Mouse (Mus musculus) megakaryocyte, embryonic 14.5 days (primary cell): ENCODE results near the gene Kcnk4.

Experiments
- FLI1 ChIP-seq: IDR thresholded peaks from 2 replicates; pipeline ENCODE4 v1.6.1; 2012; ENCODE audit warnings: low read length, inconsistent platforms, mixed read lengths
- GATA1 ChIP-seq: IDR thresholded peaks from 3 replicates; pipeline ENCODE4 v1.6.1; 2012; ENCODE audit warnings: mixed read lengths, low read length, inconsistent platforms, borderline replicate concordance

GRCm38 (mm10) chr19:6931002-6931401 is 3.3 kb downstream of the Kcnk4 start:
- TF ChIP-seq GATA1 (no peak), FLI1 (no peak)
